Mouse (Mus musculus) intestine, postnatal 0 days (tissue): ENCODE measurements around the gene Olfr365. TPM values are rescaled to one million over a fixed set of nuclear protein-coding genes. Genes with fewer than 3 reads are reported as not detected.

Experiments
- ATAC-seq: fragments of 200-750 bp; cut with Nextera tagmentation; 2 replicates; pipeline ENCODE4 v1.8.0; 2017; ENCODE audit warnings: mild to moderate bottlenecking, moderate TSS enrichment, moderate library complexity
- H3K27ac ChIP-seq: fragments of 300-500 bp; sonication (generic); 2 replicates; pipeline ENCODE4 v1.5.1; 2014; ENCODE audit warnings: mild to moderate bottlenecking, low read depth, low read length, moderate library complexity
- H3K27me3 ChIP-seq: fragments of 300-500 bp; sonication (generic); replicated peaks from 2 replicates; pipeline ENCODE4 v1.6.1; 2014; ENCODE audit warnings: low read length, mixed read lengths; ENCODE audit not compliant: control insufficient read depth, insufficient read depth
- H3K36me3 ChIP-seq: fragments of 300-500 bp; sonication (generic); 2 replicates; pipeline ENCODE4 v1.6.1; 2014; ENCODE audit warnings: mild to moderate bottlenecking, moderate library complexity; ENCODE audit not compliant: control insufficient read depth, insufficient read depth
- H3K4me1 ChIP-seq: fragments of 300-500 bp; sonication (generic); replicated peaks from 2 replicates; pipeline ENCODE4 v1.6.1; 2014; ENCODE audit warnings: antibody characterized with exemption, low read length, mixed read lengths; ENCODE audit not compliant: control insufficient read depth, insufficient read depth
- H3K4me2 ChIP-seq: fragments of 300-500 bp; sonication (generic); replicated peaks from 2 replicates; pipeline ENCODE4 v1.6.1; 2014; ENCODE audit warnings: low read depth, mild to moderate bottlenecking, moderate library complexity
- H3K4me3 ChIP-seq: fragments of 300-500 bp; sonication (generic); 2 replicates; pipeline ENCODE4 v1.5.1; 2014; ENCODE audit warnings: low read depth, low read length
- H3K9ac ChIP-seq: fragments of 300-500 bp; sonication (generic); 2 replicates; pipeline ENCODE4 v1.6.1; 2014; ENCODE audit warnings: mild to moderate bottlenecking, low read depth, low read length
- H3K9me3 ChIP-seq: fragments of 300-500 bp; sonication (generic); 2 replicates; pipeline ENCODE4 v1.6.1; 2016; ENCODE audit warnings: mixed run types; ENCODE audit not compliant: control insufficient read depth
- CTCF ChIP-seq: sonication (generic); IDR thresholded peaks from 2 replicates; pipeline ENCODE4 v1.5.1; 2016; ENCODE audit warnings: low read depth, mild to moderate bottlenecking, control low read depth, antibody characterized with exemption, moderate library complexity
- WGBS: fragments of 180-500 bp; shearing (Covaris S2); extraction: QIAGEN DNeasy Blood & Tissue Kit; methylation state at CpG from one replicate; pipeline ENCODE4 v1.1.7; 2014; 5-methylcytosine and 5-hydroxymethylcytosine counted together
- polyA plus RNA-seq: library from polyadenylated mRNA; unstranded; fragments of >200 nt; fragmentation: Nextera tagmentation; extraction: Ambion mirVana; gene quantifications from 2 replicates; pipeline ENCODE4 v1.2.1, GENCODE M21; 2015

Gene Olfr365
- polyA plus RNA-seq = not detected in 2 replicates

DNA sequence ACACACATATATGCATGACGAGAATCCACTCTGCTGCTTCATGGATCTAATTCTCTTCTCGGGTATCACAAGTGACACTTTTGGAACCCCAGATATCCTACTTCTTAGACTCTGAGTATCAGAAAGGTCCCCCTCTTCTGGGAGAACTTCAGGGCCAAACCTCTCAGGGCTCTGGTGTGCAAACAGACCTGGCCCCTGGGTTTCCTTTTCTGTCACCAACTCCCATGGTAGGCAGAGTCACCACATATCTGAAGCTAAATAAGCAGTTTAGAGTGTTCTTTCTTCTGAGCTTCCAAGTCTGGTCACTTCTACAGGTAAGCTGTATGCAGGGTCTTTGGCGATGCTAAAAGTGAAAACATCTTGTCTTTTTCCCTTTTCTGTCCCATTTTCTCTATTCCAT is at the start of gene Olfr365:
Gene Olfr365 (plus strand): TSS at position 301 of the 400 bp plus-strand sequence.
- no peak for TF ChIP-seq CTCF
- Histone ChIP-seq H3K27me3 (no peaks in the 10 kb centered on the region), H3K9me3 (no peaks in the 10 kb centered on the region), H3K4me1 (no peaks in the 10 kb centered on the region), H3K36me3 (no peaks in the 10 kb centered on the region), H3K9ac (no peak within 1 kb of the TSS), H3K4me2 (no peak within 1 kb of the TSS), H3K4me3 (no peak within 1 kb of the TSS), H3K27ac (no peak within 1 kb of the TSS)
- 74% methylated on average over 3 of the region's 3 CpGs for WGBS
- ATAC-seq = no peak

DNA sequence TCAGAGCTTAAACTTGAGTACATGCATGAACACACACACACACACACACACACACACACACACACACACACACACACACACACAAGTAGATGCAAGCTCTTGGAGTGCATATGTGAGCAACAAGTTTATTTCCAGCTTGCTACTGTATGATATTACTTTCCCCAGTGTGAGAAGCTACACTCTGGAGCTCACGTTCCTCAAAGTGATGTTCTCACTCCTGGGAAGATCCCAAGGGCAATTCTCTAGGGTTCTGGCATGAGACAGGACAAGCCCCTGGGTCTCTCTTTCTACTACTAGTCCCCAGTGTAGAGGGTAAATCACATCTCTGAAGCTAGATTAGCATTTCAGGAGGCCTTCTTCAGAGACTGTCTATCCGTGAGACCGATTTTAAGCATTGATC is 49.0 kb upstream of the Olfr365 start, which contains the start of gene Olfr364-ps1:
Gene Olfr364-ps1 (plus strand): TSS at position 301 of the 400 bp plus-strand sequence.
- Histone ChIP-seq H3K4me3 (no peak within 1 kb of the TSS), H3K4me1 (no peaks in the 10 kb centered on the region), H3K9ac (no peak within 1 kb of the TSS), H3K27ac (no peak within 1 kb of the TSS), H3K27me3 (no peaks in the 10 kb centered on the region), H3K9me3 (no peaks in the 10 kb centered on the region), H3K36me3 (no peaks in the 10 kb centered on the region), H3K4me2 (no peak within 1 kb of the TSS)
- WGBS = 89% methylated on average over 3 of the region's 3 CpGs
- no peak for TF ChIP-seq CTCF
- no peak for ATAC-seq

DNA sequence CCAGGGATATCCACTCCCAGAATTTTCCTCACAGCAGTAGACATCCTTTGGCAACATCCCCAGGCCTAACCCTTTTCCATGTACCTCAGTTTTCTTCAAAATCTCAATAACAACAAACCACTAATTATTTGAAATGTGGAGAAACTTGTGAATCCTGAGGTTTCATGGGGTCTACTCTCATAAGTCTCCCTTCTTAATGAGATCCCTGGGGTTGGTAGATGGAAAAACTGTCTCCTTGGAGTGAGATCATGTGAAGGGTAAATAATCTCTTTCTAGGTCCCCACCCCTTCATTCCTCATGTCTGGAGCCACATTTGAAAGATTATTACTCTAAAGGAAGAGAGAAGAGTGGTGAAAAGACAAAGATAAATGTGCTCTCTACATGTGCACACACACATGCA is 23.3 kb downstream of the Olfr365 start, which contains the start of gene Olfr366:
Gene Olfr366 (plus strand): TSS at position 301 of the 400 bp plus-strand sequence.
- ATAC-seq = no peak
- Histone ChIP-seq H3K27ac (no peak within 1 kb of the TSS), H3K4me2 (no peak within 1 kb of the TSS), H3K9ac (no peak within 1 kb of the TSS), H3K27me3 (no peaks in the 10 kb centered on the region), H3K4me3 (no peak within 1 kb of the TSS), H3K4me1 (no peaks in the 10 kb centered on the region), H3K9me3 (no peaks in the 10 kb centered on the region), H3K36me3 (no peaks in the 10 kb centered on the region)
- TF ChIP-seq CTCF = no peak

Other genes starting within 250 kb of the Olfr365 start
- gene Olfr357, start 194.4 kb upstream of the Olfr365 start, polyA plus RNA-seq = not detected in 2 replicates
- not detected in 2 replicates for gene Olfr358, start 178.9 kb upstream of the Olfr365 start, polyA plus RNA-seq
- not detected in 2 replicates for gene Olfr360, start 122.5 kb upstream of the Olfr365 start, polyA plus RNA-seq
- not detected in 2 replicates for gene Olfr361, start 98.9 kb upstream of the Olfr365 start, polyA plus RNA-seq
- not detected in 2 replicates for gene Olfr362, start 70.3 kb upstream of the Olfr365 start, polyA plus RNA-seq
- gene Olfr364-ps1, start 48.9 kb upstream of the Olfr365 start, polyA plus RNA-seq = not detected in 2 replicates
- not detected in 2 replicates for gene Olfr366, start 23.4 kb downstream of the Olfr365 start, polyA plus RNA-seq
- not detected in 2 replicates for gene Olfr368, start 138.3 kb downstream of the Olfr365 start, polyA plus RNA-seq
- gene Pdcl, start 171.1 kb downstream of the Olfr365 start, polyA plus RNA-seq = 25.2 and 26.5 TPM in 2 replicates
- gene Rc3h2, start 234.7 kb downstream of the Olfr365 start, polyA plus RNA-seq = 7.0 and 7.8 TPM in 2 replicates